Mouse (Mus musculus) MEL (cell line): Measurements from ENCODE around the gene Itgae. TPM values are rescaled to one million over a fixed set of nuclear protein-coding genes. Genes with fewer than 3 reads are reported as not detected.

Source experiments
- DNase-seq: peaks from one replicate; pipeline ENCODE4 v3.0.0; 2011; ENCODE audit warnings: low read depth, low spot score
- H3K27ac ChIP-seq: 2 replicates; pipeline ENCODE4 v1.5.1; 2012; ENCODE audit warnings: low read depth, mild to moderate bottlenecking, control low read depth, low read length, moderate library complexity; ENCODE audit not compliant: control insufficient read depth
- H3K27me3 ChIP-seq, 2 experiments: fragments of 150-350 bp in 1 of 2; sonication (generic) in 1 of 2; 2 replicates each; pipeline ENCODE4 v1.6.1; 2012; ENCODE audit warnings: low read length in 2 of 2, mild to moderate bottlenecking in 2 of 2, improper control_type of control experiment in 1 of 2, moderate library complexity in 1 of 2; ENCODE audit not compliant: insufficient read depth in 2 of 2, control insufficient read depth in 1 of 2
- H3K36me3 ChIP-seq, 2 experiments: 2 replicates each; pipeline ENCODE4 v1.6.1; 2012 to 2014; ENCODE audit warnings: low read length in 2 of 2, improper control_type of control experiment in 1 of 2, inconsistent platforms in 1 of 2, mild to moderate bottlenecking in 1 of 2; ENCODE audit not compliant: insufficient read depth in 2 of 2, control insufficient read depth in 1 of 2
- H3K4me1 ChIP-seq, 2 experiments: fragments of 150-350 bp in 1 of 2; sonication (generic) in 1 of 2; 2 replicates each; pipeline ENCODE4 v1.6.1; 2012; ENCODE audit warnings: low read length in 2 of 2, improper control_type of control experiment in 1 of 2, mild to moderate bottlenecking in 1 of 2; ENCODE audit not compliant: insufficient read depth in 2 of 2, control insufficient read depth in 1 of 2
- H3K4me3 ChIP-seq, 2 experiments: fragments of 150-350 bp in 1 of 2; sonication (generic) in 1 of 2; 2 replicates each; pipeline ENCODE4 v1.5.1; 2012; ENCODE audit warnings: low read depth in 2 of 2, low read length in 2 of 2, mild to moderate bottlenecking in 2 of 2, moderate library complexity in 2 of 2, control low read depth in 1 of 2, improper control_type of control experiment in 1 of 2; ENCODE audit not compliant: control insufficient read depth in 1 of 2, insufficient read depth in 1 of 2
- H3K79me2 ChIP-seq: 2 replicates; pipeline ENCODE4 v1.6.1; 2012; ENCODE audit warnings: mild to moderate bottlenecking, low read length, moderate library complexity; ENCODE audit not compliant: control insufficient read depth, poor library complexity, insufficient read depth
- H3K9ac ChIP-seq: 2 replicates; pipeline ENCODE4 v1.6.1; 2012; ENCODE audit warnings: low read depth, mild to moderate bottlenecking, control low read depth, low read length, moderate library complexity; ENCODE audit not compliant: control insufficient read depth, poor library complexity, severe bottlenecking
- H3K9me3 ChIP-seq: fragments of 150-350 bp; sonication (generic); replicated peaks from 2 replicates; pipeline ENCODE4 v1.6.1; 2012; ENCODE audit warnings: mild to moderate bottlenecking, low read length, improper control_type of control experiment, moderate library complexity; ENCODE audit not compliant: insufficient read depth
- CHD1 ChIP-seq: IDR thresholded peaks from 2 replicates; pipeline ENCODE4 v1.6.1; 2012; ENCODE audit warnings: low read depth, mild to moderate bottlenecking, inconsistent platforms, low read length, improper control_type of control experiment
- CHD2 ChIP-seq: IDR thresholded peaks from 2 replicates; pipeline ENCODE4 v1.6.1; 2011; ENCODE audit warnings: low read length, improper control_type of control experiment
- E2F4 ChIP-seq: IDR thresholded peaks from 2 replicates; pipeline ENCODE4 v1.6.1; 2011; ENCODE audit warnings: low read depth, low read length, improper control_type of control experiment, borderline replicate concordance
- GABPA ChIP-seq: IDR thresholded peaks from 2 replicates; pipeline ENCODE4 v1.6.1; 2012; ENCODE audit warnings: low read depth, mild to moderate bottlenecking, inconsistent platforms, low read length, improper control_type of control experiment, moderate library complexity
- GATA1 ChIP-seq: IDR thresholded peaks from 2 replicates; pipeline ENCODE4 v1.6.1; 2011; ENCODE audit warnings: low read depth, low read length, improper control_type of control experiment
- MXI1 ChIP-seq: IDR thresholded peaks from 2 replicates; pipeline ENCODE4 v1.6.1; 2011; ENCODE audit warnings: mild to moderate bottlenecking, low read depth, low read length, improper control_type of control experiment
- MYC ChIP-seq: IDR thresholded peaks from 2 replicates; pipeline ENCODE4 v1.6.1; 2011; ENCODE audit warnings: low read depth, mild to moderate bottlenecking, low read length, improper control_type of control experiment, moderate library complexity
- NELFE ChIP-seq: IDR thresholded peaks from 2 replicates; pipeline ENCODE4 v1.6.1; 2011; ENCODE audit warnings: low read depth, low read length, improper control_type of control experiment
- POLR2AphosphoS2 ChIP-seq: IDR thresholded peaks from 2 replicates; pipeline ENCODE4 v1.6.1; 2011; ENCODE audit warnings: low read length, improper control_type of control experiment
- POLR2AphosphoS5 ChIP-seq: IDR thresholded peaks from 2 replicates; pipeline ENCODE4 v1.6.1; 2012; ENCODE audit warnings: low read depth, borderline replicate concordance, mild to moderate bottlenecking, inconsistent platforms, low read length, moderate library complexity, mixed read lengths
- TBP ChIP-seq: IDR thresholded peaks from 2 replicates; pipeline ENCODE4 v1.8.0; 2011; ENCODE audit warnings: low read depth, low read length, improper control_type of control experiment
- ZMIZ1 ChIP-seq: IDR thresholded peaks from 2 replicates; pipeline ENCODE4 v1.6.1; 2012; ENCODE audit warnings: low read depth, mild to moderate bottlenecking, inconsistent platforms, low read length, improper control_type of control experiment, moderate library complexity
- ZNF384 ChIP-seq: IDR thresholded peaks from 2 replicates; pipeline ENCODE4 v1.6.1; 2012; ENCODE audit warnings: low read depth, mild to moderate bottlenecking, inconsistent platforms, low read length, improper control_type of control experiment
- polyA plus RNA-seq, 2 experiments: library from polyadenylated mRNA; stranded (reverse) in 1 of 2; unstranded in 1 of 2; fragments of >175 nt in 1 of 2; fragments of >200 nt in 1 of 2; gene quantifications; 2 replicates each; pipeline versions ENCODE4 v1.2.1 to v1.2.4; 2012; ENCODE audit warnings: low replicate concordance in 2 of 2, low read depth in 1 of 2; ENCODE audit not compliant: insufficient read length in 2 of 2, insufficient read depth in 1 of 2, missing spikeins in 1 of 2
- total RNA-seq: library from RNA; depleted of rRNA; stranded (reverse); fragments of 300-350 nt; gene quantifications from 2 replicates; pipeline ENCODE4 v1.2.3, GENCODE M21; 2012

The Itgae gene
- total and polyA plus RNA-seq, 3 experiments = 0.04 to 0.22 TPM; not detected in 1

DNA sequence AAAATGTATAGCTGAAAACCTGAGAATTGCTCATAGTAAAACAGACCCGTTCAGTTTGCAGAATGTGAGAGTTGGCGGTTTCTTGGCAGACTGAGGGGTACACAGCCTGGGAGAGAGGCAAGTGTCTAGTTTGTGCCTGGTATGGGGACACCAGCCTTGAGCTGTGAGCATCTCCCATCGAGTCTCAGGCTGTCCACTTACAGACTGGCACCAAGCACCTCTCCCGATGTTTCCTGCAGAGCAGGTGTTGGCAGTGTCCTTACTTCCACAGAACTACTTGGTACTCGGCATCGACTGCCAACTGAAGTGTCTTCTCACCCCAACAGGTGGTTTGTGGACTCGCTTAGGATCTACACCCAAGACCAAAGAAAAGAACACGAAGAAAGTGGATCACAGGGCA, 11.8 kb upstream of the Itgae start:
- Histone ChIP-seq H3K79me2 (no peaks in the 10 kb centered on the region), H3K27ac (no peak overlapping the region), H3K4me1 (0 out of 4 replicates have a peak, but pooled peaks cover 0 to 6% of the 10 kb centered on the region in 2 experiments), H3K27me3 (no peaks in the 10 kb centered on the region), H3K4me3 (no peak overlapping the region), H3K36me3 (peaks cover 11 to 13% of the 10 kb centered on the region in 2 experiments), H3K9me3 (no peaks in the 10 kb centered on the region), H3K9ac (no peak overlapping the region)
- DNase-seq = no peak
- TF ChIP-seq MYC = no peak
- no peak for TF ChIP-seq TBP
- no peak for TF ChIP-seq CHD2

DNA sequence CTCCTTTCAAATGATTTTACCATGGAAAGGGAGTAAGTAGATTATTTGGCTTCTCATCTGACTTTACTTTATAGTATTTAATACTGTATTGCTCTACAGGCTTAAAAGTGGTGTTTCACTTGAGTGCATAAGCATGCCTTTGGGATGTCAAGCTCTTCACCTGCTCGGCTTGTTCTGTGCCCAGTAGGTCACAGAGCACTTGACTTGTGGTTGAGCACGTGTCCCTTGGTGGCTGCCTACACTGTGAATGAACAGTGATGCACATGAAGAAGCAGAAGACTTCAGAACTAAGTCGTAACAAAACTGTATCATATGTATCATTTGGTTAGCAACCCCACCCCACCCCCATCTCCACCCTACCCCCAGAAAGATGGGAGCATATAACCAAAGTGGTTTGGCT, 10.1 kb upstream of the Itgae start:
- DNase-seq = no peak
- no peak overlapping the region for H3K4me3 ChIP-seq
- TF ChIP-seq GATA1 (no peak), NELFE (no peak), ZNF384 (no peak), GABPA (no peak), MXI1 (no peak), CHD2 (no peak), CHD1 (no peak), TBP (no peak)
- H3K79me2 ChIP-seq = no peaks in the 10 kb centered on the region
- peaks cover 0 to 10% of the 10 kb centered on the region in 2 experiments; a peak in 1 of 4 replicates for H3K4me1 ChIP-seq
- H3K27me3 ChIP-seq = no peaks in the 10 kb centered on the region
- H3K36me3 ChIP-seq = peaks cover 5 to 16% of the 10 kb centered on the region in 2 experiments; a peak in 3 of 4 replicates
- H3K9ac ChIP-seq = no peak overlapping the region
- H3K27ac ChIP-seq = no peak overlapping the region
- no peaks in the 10 kb centered on the region for H3K9me3 ChIP-seq

DNA sequence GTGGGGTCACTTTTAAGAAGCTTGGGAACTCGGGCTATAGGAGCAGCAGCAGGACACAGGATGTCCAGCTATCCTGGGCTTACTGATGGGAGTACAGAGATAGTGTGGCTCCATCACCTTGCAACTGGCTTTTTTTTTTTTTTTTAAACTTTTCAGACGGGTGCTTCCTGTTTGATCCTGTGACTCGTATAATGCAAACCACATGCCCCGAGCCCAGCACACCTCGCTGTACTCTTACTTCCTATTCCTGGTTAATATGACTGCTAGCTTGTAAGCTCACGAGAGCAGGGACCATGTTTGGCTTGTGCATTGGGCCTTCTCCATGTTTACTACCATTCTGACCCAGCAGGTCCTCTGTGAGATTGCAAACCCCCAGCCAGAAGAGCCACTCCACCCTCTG, 6.1 kb upstream of the Itgae start:
- H3K27me3 ChIP-seq = no peaks in the 10 kb centered on the region
- peaks cover 0 to 20% of the 10 kb centered on the region in 2 experiments; a peak in 2 of 4 replicates for H3K4me1 ChIP-seq
- no peaks in the 10 kb centered on the region for H3K9me3 ChIP-seq
- peak; percentile 58 for DNase-seq
- no peak overlapping the region for H3K9ac ChIP-seq
- H3K36me3 ChIP-seq = peaks cover 1 to 25% of the 10 kb centered on the region in 2 experiments; a peak in 3 of 4 replicates
- H3K79me2 ChIP-seq = no peaks in the 10 kb centered on the region
- no peak overlapping the region for H3K4me3 ChIP-seq
- TF ChIP-seq POLR2AphosphoS2 (no peak), E2F4 (no peak), ZNF384 (peak; percentile 94), CHD1 (no peak), POLR2AphosphoS5 (no peak), ZMIZ1 (no peak)
- no peak overlapping the region for H3K27ac ChIP-seq
